Mouse (Mus musculus) left cerebral cortex, adult 11 months (tissue): ENCODE results near the gene Ghsr.
A peak's percentile ranks its signal among the peaks of the same experiment; 100 is the strongest.
"Not testable (repeated sequence)": the region's sequence is repeated elsewhere in the genome, so short reads cannot be mapped to it uniquely, and the experiment has no call there.

Source experiments
- DNase-seq: peaks from one replicate; pipeline ENCODE4 v3.0.0; 2022; ENCODE audit warnings: low spot score

The Ghsr gene

GRCm38 (mm10) chr3:27371276-27371621 is at the start of gene Ghsr:
Ghsr (plus strand) TSS chr3:27371351.
- DNase-seq, result no peak

GRCm38 (mm10) chr3:27322591-27322990 is 48.6 kb upstream of the Ghsr start:
- no peak for DNase-seq

- no peak for DNase-seq
Measured at GRCm38 (mm10) chr3:27323551-27323950, 47.6 kb upstream of the Ghsr start.

GRCm38 (mm10) chr3:27326633-27327191 is 44.4 kb upstream of the Ghsr start:
- no peak for DNase-seq

- no peak for DNase-seq
Measured at GRCm38 (mm10) chr3:27330706-27331105, 40.4 kb upstream of the Ghsr start.

GRCm38 (mm10) chr3:27338437-27338836 is 32.7 kb upstream of the Ghsr start:
- no peak for DNase-seq

- no peak for DNase-seq
Measured at GRCm38 (mm10) chr3:27338887-27339286, 32.3 kb upstream of the Ghsr start.

GRCm38 (mm10) chr3:27340757-27341156 is 30.4 kb upstream of the Ghsr start:
- DNase-seq, result no peak

GRCm38 (mm10) chr3:27342462-27342861 is 28.7 kb upstream of the Ghsr start:
- DNase-seq, result no peak

- DNase-seq, result no peak
Measured at GRCm38 (mm10) chr3:27345526-27345925, 25.6 kb upstream of the Ghsr start.

GRCm38 (mm10) chr3:27348462-27348861 is 22.7 kb upstream of the Ghsr start:
- DNase-seq, result peak; percentile 10

GRCm38 (mm10) chr3:27351105-27351504 is 20.0 kb upstream of the Ghsr start:
- no peak for DNase-seq

- no peak for DNase-seq
Measured at GRCm38 (mm10) chr3:27359100-27359720, 11.9 kb upstream of the Ghsr start.

- DNase-seq, result no peak
Measured at GRCm38 (mm10) chr3:27370125-27370524, 1.0 kb upstream of the Ghsr start.

GRCm38 (mm10) chr3:27370582-27371275 is 422 bp upstream of the Ghsr start:
- no peak for DNase-seq

GRCm38 (mm10) chr3:27371725-27372650 is 837 bp downstream of the Ghsr start:
- no peak for DNase-seq

- DNase-seq, result no peak
Measured at GRCm38 (mm10) chr3:27374396-27374795, 3.2 kb downstream of the Ghsr start.

GRCm38 (mm10) chr3:27377935-27378334 is 6.8 kb downstream of the Ghsr start:
- DNase-seq, result no peak

- no peak for DNase-seq
Measured at GRCm38 (mm10) chr3:27384836-27385235, 13.7 kb downstream of the Ghsr start.

GRCm38 (mm10) chr3:27389923-27390322 is 18.8 kb downstream of the Ghsr start:
- DNase-seq, result no peak

- DNase-seq, result not testable (repeated sequence)
Measured at GRCm38 (mm10) chr3:27400996-27401395, 29.8 kb downstream of the Ghsr start.

GRCm38 (mm10) chr3:27406440-27406839 is 35.3 kb downstream of the Ghsr start:
- no peak for DNase-seq

GRCm38 (mm10) chr3:27408564-27408963 is 37.4 kb downstream of the Ghsr start:
- no peak for DNase-seq
